Mouse (Mus musculus) thymus, postnatal 10 days (tissue): Measurements from ENCODE around the gene Sdf4.

Source experiments
- DNase-seq, 2 experiments: peaks; one replicate each; pipeline ENCODE4 v3.0.0; 2021; ENCODE audit warnings: low spot score in 2 of 2

Sdf4 gene

DNA sequence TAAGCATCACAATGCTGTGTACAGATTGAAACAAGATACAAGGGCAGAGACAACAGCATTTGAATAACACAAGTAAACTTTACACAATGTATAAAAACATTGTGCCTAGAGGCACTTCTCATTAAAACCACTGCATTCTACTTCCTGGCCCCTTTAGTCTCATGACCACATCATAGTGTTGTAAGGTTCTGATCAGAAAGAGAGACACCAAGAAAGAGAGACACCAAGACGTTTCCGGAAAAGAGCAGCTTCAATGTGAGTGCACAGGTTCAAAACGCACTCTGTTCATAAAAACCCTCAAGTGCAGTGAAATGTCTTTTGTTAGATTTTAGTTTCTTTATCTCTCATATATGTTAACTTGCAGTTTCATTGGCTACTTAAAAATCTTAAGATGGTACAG, 11.4 kb downstream of the Sdf4 start:
- no peak for DNase-seq

DNA sequence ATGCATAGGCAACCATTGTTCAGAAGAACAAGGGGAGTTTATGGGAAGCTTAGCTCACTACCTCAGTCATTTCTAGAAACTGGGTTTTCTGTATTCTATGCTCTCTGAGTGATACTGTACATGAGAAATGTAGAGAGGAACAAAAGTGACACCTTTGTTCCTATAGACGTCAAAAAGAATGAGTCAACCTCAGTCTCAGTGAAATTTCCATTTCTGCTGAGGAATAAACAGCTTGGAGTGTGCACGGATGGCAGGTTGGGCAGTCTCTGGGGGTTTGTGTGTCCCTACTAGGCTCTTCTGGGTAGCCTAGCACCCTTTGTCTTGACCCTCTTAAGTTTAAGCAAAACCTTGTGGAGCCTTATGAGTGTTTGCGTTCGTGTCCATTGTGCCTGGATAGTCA, 15.7 kb downstream of the Sdf4 start:
- no peak for DNase-seq

DNA sequence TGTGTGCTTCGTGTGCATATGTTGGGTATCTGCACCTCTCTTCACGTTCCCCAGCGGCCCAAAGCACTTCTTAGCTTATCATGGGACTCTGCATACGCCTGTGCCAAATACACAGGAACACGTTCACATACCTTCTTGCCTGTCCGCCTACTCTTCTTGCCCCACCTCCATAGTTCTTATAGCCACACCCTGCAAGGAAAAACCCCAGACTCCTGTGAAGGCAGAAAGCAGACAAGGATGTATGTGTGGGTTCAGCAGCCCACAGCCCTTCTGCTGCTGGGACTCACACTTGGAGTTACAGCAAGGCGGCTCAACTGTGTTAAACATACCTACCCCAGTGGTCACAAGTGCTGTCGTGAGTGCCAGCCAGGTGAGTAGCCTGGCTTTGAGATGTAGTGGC, 21.0 kb downstream of the Sdf4 start, which contains the start of gene Tnfrsf4:
Gene Tnfrsf4 (plus strand): TSS at position 207 of the 400 bp plus-strand sequence.
- DNase-seq = no peak

DNA sequence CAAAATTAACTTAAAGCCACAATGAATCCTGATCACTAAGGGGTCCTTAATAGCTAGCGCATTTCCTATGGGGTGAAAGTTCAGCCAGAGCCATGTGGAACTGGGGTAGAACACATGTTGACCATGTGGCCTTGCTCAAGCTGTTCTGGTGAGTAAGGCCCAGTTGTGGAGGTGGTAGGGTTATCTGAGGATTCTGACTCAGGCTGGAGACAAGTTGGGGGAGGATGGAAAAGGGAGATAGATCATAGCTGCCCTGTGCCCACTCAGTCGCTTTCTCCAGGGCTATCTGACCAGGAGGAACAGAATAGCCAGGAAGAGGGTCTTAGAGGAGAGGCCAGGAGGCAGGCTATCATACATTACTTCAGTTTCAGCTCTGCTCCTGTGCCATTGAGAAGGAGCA, 21.8 kb downstream of the Sdf4 start:
- no peak for DNase-seq

DNA sequence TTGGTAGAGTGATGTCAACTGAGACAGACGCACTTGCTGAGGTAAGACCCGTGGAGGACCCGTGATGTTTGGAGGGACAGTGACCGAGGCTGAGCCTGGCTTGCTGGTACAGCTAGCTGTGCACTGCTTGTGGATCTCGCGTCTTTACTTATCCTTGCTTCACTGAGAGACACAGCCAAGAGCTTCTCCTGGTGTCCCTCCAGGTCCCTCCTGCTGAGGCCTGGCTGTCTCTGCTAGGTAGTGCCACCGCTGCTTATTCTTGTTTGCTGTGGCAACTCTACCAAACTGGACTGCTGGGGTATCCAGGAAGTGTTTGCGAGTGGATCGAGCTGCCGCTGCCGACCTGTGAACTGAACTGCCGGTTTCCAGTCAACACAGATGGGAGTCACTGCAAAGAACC, 27.1 kb downstream of the Sdf4 start:
- no peak for DNase-seq

DNA sequence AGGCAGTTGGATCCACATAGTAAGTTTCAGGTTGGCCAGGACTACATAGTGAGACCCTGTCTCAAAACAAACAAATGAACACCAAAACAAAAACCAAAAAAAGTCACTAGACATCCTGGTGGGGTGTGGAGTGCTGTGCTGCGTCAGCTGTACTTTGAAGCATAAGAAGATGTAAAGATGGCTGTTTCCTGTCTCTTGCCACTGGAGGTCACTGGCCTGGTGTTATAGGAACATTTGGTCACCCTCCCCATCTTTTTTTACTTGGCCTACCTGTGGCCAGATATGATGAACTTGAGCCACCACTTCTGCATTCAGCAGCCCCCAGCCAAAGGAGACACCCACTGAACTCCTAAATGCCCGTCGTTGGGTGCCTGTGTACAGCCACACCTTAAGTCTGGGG, 28.7 kb downstream of the Sdf4 start:
- DNase-seq = no peak

DNA sequence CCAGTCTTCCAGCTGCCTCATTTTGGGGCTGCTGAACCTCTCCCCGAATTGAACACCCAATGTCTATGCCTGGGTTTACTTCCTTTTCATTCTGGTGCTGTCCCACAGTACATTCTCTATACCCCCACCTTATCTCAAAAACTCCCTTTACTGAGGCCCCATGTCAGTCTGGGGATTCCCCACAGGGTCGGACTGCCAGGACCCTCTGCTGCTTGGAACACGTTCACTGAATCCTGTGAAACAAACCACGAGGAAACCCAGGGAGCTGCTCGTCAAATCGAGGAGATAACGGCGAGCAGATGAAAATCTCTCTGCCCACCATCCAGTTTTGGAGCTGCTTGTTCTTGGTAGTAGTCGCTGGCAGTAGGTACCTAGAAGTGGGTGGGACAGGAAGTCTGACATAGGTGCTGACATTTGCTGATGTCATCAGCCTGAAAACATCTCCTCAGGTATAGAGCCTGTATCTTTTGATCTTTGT, 29.3 kb downstream of the Sdf4 start:
- peak in 1 of 2 experiments; percentile 27 for DNase-seq

DNA sequence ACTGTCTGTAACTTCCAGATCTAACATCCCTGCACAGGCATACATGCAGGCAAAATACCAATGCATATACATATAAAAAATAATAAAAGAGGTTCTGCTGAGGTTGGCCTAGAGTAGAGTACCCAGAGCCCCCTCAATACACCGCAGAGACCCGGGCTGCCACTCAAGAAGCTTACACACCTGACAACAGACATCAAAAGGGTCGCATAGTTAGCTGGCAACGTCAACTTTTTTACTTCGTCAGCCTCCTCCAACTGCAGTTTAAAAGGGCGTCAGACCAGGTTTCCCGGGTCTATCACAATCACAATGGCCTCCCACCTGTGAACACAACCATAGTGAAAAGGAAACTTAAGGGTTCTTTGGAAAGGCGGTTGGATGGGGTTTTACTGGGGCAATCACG, 30.8 kb downstream of the Sdf4 start:
- peak; percentile 43 to 55 for DNase-seq

DNA sequence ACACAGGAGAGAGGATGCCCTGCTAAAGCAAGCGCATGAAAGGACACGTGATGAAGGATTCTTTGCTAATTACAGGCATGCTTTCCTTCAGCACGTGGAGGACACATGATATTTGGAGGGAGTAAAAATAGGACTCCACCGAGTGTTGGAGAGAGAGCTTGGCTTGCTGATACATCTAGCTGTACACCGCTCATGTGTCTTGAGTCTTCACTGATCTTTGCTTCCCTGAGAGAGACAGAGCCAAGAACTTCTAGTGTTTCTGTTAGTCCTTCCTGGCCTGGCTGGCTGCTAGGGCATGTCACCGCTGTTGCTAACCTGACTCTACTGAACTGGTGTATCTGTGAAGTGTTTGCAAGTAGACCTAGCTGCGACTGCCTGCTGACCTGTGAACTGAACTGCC, 31.5 kb downstream of the Sdf4 start:
- DNase-seq = no peak

DNA sequence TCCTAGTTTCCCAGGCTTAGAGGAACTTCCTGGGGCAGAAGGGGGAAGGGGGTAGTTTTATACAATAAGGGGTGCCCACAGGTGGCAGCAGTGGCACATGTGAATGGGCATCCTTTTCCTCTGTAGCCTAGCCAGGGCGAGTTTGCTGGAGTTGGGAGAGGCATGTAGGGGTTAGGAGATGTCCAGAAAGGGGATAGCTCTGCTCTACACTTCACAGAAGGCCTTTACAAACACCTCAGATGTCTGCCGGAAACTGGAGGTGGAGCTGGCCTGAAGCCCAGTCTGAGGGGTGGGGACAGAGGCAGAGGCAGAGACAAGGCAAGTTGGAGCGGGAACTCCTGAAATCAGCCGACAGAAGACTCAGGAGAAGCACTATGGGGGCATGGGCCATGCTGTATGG, 33.3 kb downstream of the Sdf4 start, which contains the start of gene Tnfrsf18:
Gene Tnfrsf18 (plus strand): TSS at position 152 of the 400 bp plus-strand sequence.
- peak; percentile 63 to 66 for DNase-seq

DNA sequence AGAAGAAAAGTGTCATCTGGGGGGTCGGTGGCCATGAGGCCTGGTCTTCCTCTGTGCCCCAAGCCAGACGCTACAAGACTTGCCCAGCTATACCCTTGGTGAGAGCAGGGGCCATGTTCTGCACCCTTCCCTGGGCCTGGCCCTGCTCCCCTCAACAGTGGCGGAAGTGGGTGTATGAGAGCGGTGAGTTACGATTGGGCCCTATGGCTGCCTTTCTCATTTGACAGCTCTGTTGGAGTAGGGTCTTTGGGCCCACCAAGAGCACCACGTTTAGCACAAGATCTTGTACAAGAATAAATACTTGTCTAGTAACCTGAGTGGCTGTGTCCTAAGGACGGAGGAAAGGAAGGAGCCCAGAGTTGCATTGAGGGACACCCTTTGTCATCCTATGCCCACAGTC, 35.9 kb downstream of the Sdf4 start:
- DNase-seq = no peak

DNA sequence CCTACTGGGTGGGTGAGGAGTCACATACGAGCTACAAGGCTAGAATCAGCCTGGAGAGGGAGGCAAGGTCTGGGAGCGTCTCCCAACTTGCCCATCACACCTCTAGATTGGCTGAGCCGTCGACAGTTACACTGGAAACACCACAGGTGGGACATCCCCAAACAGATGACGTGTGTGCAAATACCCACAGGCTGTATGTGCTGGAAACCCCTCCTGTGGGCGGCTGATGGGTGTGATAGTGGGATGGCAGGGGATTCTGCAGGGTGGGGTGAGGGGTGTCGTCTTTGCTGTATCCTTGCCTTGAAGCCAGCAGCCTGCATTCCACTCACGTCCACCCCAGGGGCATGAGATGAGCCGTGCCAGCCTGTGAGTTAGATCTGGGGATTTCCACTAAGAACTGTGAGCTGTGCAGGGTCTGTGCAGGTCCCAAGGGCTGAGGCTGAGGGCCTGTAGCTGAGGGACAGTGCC, 38.0 kb downstream of the Sdf4 start:
- DNase-seq = no peak

DNA sequence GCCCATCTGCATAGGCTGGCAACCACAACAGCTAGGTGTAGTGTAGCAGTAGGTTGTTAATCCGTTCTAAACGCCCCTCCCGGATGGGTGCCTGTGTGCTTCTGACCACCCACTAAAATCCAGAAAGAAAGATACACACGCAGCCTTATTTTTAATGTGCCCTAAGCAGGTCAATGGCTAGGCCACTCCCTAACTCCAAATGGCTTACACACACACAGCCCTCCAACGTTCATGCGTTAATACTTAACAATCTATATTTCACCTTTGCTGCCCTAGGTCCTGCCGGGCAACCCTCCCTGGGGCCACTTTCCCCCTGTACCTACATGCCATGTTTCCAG, 38.6 kb downstream of the Sdf4 start:
- DNase-seq = no peak

DNA sequence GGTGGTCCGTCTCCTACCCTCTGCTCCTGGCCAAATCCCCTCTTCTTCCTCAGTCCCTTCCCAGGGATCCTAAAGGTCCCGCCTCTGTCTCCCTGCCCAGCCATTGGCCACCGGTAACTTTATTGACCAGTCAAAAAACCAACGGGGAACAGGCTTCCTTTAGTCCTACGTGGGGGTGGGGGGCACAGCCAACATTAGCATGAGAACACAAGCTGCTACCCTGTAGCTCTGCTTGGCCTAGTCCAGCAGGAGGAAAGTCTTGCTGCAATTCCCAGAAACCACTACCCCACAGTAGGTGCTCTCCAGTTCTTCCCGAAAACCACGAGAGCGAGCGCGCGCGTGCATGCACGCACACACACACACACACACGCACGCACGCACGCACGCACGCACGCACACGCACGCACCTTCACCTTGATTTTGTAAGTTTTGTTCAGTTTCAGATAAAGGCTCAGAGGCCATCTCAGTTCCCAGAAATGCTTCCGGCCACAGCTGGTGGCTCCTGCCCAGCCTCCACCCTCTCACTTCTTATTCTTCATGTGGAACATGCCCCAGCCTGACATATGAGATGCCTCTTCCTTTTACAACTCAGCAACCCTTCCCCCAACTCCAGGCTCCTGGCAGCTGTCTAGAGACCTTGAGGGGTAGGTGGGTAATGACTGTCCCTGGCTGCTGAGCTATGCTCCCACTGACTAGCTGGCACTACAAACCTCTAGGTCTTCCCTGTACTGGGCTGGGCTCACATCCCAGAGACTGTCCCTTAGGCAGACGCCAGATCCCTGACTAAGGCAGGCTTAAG, 39.1 kb downstream of the Sdf4 start:
- DNase-seq = peak; percentile 64 to 68

DNA sequence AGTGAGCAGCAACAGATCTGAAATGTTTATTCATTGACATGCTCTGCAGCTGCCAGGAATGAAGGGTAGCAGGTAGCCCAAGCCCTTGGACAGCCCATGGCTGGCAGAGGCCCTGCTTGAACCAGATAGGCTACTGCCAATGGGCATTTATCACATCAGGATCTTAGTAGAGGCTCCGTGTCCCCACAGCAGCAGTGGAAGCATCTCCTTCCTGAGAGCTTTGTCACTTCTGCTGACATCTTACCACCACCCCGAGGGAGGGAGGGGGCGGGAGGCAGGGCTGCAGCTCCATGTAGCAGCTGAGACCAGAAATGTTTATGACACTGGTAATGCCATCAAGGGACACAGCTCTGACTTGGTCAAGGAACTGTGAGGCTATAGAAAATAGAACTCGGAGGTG, 40.2 kb downstream of the Sdf4 start:
- peak in 1 of 2 experiments; percentile 20 for DNase-seq

DNA sequence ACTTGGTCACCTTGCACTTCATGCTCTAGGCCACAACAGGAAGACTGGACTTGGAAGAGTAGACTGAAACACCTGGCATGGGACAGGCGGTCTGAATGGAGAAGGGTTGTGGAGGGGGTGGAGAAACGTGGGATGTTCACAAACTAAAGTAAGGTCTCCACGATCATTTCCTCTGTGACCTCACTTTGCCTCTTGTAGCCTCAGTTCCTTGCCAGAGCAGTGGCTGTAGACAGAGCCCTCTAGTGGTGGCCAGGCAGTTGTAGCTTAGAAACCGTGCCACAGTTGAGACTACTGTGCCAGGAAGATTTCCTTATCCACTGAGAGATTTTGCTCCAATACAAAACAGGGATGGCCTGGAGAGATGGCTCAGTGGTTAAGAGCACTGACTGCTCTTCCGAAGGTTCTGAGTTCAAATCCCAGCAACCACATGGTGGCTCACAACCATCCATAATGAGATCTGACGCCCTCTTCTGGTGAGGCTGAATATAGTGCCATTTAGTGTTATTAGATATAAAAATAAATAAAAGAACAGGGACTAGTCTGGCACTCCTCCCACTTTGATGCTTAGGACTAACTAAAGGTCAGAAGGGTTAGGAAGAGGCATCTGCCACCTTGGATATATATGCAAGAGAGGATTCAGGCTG, 40.9 kb downstream of the Sdf4 start:
- peak; percentile 69 to 78 for DNase-seq

DNA sequence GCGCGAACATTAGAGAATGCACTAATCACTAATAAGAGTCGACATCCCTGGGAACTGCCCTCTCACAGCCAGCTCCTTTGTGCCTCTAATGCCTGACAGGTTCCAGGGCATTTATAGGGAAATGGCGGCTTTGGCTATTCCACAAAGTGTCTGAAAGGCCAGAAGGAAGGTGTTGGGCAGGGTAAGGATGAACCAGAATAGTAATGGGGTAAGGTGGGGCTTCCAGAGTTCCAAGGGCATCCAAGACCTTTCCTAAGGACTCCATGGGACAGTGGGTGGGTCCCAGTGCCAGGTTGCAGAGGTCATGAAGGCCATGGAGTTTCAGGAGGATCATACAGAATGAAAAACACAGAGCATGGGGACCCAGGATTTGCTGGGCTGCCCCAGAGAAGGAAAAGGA, 41.6 kb downstream of the Sdf4 start:
- DNase-seq = no peak

DNA sequence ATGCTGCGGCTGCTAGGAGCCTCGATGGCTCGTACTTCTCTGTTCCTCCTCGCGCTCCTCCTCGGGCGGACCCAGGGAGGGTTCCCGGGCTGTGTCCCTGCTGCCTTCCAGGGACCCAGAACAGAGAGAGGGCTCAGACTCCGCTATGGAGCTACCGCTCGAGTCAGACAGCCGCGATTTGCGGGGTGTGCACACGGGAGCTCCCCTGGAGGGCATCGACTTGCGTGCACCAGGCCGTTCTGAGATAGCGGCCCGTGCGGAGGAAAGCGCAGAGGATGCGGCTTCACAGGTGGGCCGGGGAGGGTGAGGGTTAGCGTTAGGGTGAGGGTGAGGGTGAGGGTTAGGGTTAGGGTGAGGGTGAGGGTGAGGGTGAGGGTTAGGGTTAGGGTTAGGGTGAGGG, 42.2 kb downstream of the Sdf4 start:
- DNase-seq = no peak

DNA sequence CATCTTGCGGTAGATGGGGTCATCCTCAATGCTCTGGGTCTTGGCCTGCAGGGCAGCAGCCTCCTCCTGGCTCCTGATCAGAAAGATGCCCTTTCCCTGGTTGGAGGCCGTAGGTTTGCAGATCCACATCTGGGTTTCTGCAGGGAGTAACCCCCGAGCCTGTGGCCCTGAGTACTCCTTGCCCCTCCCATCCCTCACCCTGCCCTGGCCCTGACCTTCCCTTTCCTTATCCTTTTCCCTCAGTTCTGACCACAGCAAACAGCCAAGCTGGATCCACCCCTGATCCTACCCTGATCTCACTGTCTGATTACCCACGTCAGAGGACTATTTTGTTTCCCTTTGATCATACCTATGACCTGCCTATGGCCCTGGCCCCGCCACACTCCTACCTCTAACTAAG, 52.1 kb downstream of the Sdf4 start:
- DNase-seq = no peak

DNA sequence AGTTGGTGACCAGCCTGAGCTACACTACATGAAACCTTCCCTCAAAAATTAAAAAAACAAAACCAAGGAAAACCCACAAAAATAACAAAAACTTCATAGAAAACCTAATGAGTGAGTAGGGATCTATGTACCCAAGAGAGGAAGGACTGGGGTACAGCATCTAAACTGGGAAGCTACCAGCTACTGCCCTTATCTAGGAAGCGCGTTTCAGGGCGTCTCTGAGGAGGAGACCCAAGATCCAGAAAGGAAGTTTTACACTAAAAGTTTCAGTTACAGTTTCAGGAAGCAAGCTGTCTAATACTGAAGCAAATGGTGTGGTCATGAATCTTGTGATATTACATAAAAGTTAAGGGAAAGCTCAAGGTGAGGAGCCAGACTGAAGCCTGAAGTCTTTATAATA, 57.1 kb downstream of the Sdf4 start:
- DNase-seq = no peak

DNA sequence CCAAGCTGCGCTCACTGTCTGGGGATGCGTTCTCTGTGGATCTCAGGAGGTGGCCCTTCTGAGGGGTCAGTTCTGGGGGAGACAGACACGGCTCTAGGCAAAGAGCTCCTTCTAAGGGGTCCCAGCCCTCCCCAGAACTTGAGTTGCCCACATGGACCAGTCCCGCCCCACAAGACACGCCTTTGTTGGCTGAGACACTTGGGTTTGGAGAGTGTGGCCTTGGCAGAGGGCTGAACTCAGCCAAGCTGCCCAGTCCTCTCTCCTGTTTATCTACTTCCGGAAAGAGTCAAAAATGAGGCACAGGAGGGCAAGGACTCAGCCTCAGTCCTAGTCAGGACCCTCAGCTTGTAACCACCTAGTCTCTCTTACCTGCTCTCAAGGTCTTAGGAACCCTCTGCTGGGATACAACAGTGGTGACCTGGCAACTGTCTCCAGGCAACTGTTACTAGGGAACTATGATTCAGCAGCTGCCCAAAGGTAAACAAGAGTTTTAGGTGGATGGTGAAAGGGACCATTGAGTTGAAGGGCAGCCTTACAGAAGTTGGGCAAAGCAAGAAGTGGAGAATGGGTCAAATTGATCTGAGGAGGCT, 57.8 kb downstream of the Sdf4 start:
- no peak for DNase-seq

DNA sequence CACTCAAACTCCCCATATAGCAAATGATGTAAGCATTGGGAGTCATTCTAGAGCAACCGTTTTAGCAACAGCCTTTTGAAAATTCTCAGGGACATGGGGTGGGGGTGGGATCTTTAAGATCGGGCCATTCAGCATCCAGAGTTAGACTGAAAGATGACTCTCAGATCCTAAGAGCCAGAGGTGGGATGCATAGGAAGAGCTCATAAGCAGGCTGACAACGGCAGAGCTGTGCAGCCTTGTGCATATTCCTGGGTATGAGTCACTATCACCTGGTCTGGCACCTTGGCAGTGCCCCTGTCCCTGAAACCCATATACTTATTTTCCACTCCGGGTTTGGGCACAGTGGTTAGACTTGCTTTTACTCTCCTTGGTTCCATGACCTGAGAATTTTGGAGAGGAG, 60.4 kb downstream of the Sdf4 start:
- DNase-seq = no peak

DNA sequence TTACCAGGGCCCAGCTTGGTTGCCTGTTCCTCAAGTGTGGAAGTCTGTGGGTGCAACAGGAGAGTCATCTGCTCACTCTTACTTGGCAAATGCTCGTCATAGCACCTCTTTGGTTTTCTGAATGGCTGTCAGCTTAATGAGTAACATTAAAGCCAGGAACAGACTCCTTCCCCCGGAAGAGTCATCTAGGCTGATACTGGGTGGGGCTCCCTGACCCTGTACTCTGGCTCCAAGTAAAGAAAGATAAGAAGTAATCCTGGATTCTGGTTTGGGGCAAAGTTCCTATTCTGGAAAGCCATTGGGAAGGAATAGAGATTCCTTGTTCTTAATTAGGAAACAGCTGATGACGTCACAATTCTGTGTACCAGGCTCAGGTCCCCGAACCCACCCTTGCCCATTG, 61.5 kb downstream of the Sdf4 start:
- DNase-seq = no peak
